Mouse (Mus musculus): ENCODE results near the gene Gm11232. TPM values are rescaled to one million over a fixed set of nuclear protein-coding genes. Genes with fewer than 3 reads are reported as not detected.

Gm11232 gene
- polyA plus RNA-seq, 1 experiment = not detected

GRCm38 (mm10) chr4:71756441-71757221 lies 1.1 kb downstream of the Gm11232 start:
- H3K4me3 ChIP-seq = no peak overlapping the region
- no peaks in the 10 kb centered on the region for H3K79me2 ChIP-seq (ENCODE audit: control insufficient read depth, insufficient read depth)
- H3K36me3 ChIP-seq (ENCODE audit: control insufficient read depth, insufficient read depth) = no peaks in the 10 kb centered on the region
- no peaks in the 10 kb centered on the region for H3K27me3 ChIP-seq (ENCODE audit: control insufficient read depth, insufficient read depth, insufficient read length)
- no peak overlapping the region for H3K4me2 ChIP-seq (ENCODE audit: low read depth)
- no peak for TF ChIP-seq MYOD1 (IDR thresholded peaks at IDR 0.05; ENCODE audit: control insufficient read depth in 1 of 3, insufficient read length in 2 of 3, low read depth in 2 of 3)
- no peak for TF ChIP-seq MAX (IDR thresholded peaks at IDR 0.05; ENCODE audit: low read depth)
- H3ac ChIP-seq (ENCODE audit: control insufficient read depth, insufficient read length) = no peak overlapping the region

GRCm38 (mm10) chr4:71745741-71746140 lies 12.0 kb downstream of the Gm11232 start:
- no peak overlapping the region for H3K4me3 ChIP-seq
- H3ac ChIP-seq (ENCODE audit: control insufficient read depth, insufficient read length) = no peak overlapping the region
- no peak overlapping the region for H3K4me2 ChIP-seq (ENCODE audit: low read depth)
- no peaks in the 10 kb centered on the region for H3K79me2 ChIP-seq (ENCODE audit: control insufficient read depth, insufficient read depth)
- no peaks in the 10 kb centered on the region for H3K36me3 ChIP-seq (ENCODE audit: control insufficient read depth, insufficient read depth)
- no peaks in the 10 kb centered on the region for H3K27me3 ChIP-seq (ENCODE audit: control insufficient read depth, insufficient read depth, insufficient read length)
- TF ChIP-seq MAX (IDR thresholded peaks at IDR 0.05; ENCODE audit: low read depth) = no peak
- TF ChIP-seq CEBPB (IDR thresholded peaks at IDR 0.05; ENCODE audit: insufficient read depth, poor library complexity, severe bottlenecking) = no peak
- no peak for TF ChIP-seq REST (IDR thresholded peaks at IDR 0.05; ENCODE audit: insufficient read depth, insufficient read length)
- no peak for TF ChIP-seq TCF3 (IDR thresholded peaks at IDR 0.05; ENCODE audit: insufficient read length, low read depth)
- TF ChIP-seq SRF (IDR thresholded peaks at IDR 0.05; ENCODE audit: control insufficient read depth, insufficient read length, low read depth) = no peak
- TF ChIP-seq MYOG (IDR thresholded peaks at IDR 0.05; ENCODE audit: control insufficient read depth in 1 of 3, insufficient read depth in 1 of 3, insufficient read length in 2 of 3, low read depth in 2 of 3) = no peak

GRCm38 (mm10) chr4:71736529-71736928 lies 21.2 kb downstream of the Gm11232 start:
- Histone ChIP-seq H3K36me3 (ENCODE audit: control insufficient read depth, insufficient read depth) (no peaks in the 10 kb centered on the region), H3K4me2 (ENCODE audit: low read depth) (no peak overlapping the region), H3K27me3 (ENCODE audit: control insufficient read depth, insufficient read depth, insufficient read length) (no peaks in the 10 kb centered on the region), H3ac (ENCODE audit: control insufficient read depth, insufficient read length) (no peak overlapping the region), H3K79me2 (ENCODE audit: control insufficient read depth, insufficient read depth) (no peaks in the 10 kb centered on the region), H3K4me3 (no peak overlapping the region)
- TF ChIP-seq REST (IDR thresholded peaks at IDR 0.05; ENCODE audit: insufficient read depth, insufficient read length) = no peak
- TF ChIP-seq POLR2AphosphoS2 (IDR thresholded peaks at IDR 0.05; ENCODE audit: insufficient read length, low read depth) = no peak
- no peak for TF ChIP-seq POLR2A (IDR thresholded peaks at IDR 0.05; ENCODE audit: insufficient read length, low read depth)
- TF ChIP-seq MYOG (IDR thresholded peaks at IDR 0.05; ENCODE audit: control insufficient read depth in 1 of 3, insufficient read depth in 1 of 3, insufficient read length in 2 of 3, low read depth in 2 of 3) = no peak

- H3K79me2 ChIP-seq (ENCODE audit: control insufficient read depth, insufficient read depth) = no peaks in the 10 kb centered on the region
- no peak overlapping the region for H3K4me3 ChIP-seq
- H3K36me3 ChIP-seq (ENCODE audit: control insufficient read depth, insufficient read depth) = no peaks in the 10 kb centered on the region
- H3K27me3 ChIP-seq (ENCODE audit: control insufficient read depth, insufficient read depth, insufficient read length) = no peaks in the 10 kb centered on the region
- no peak for TF ChIP-seq MAX (IDR thresholded peaks at IDR 0.05; ENCODE audit: low read depth)
- TF ChIP-seq TCF12 (IDR thresholded peaks at IDR 0.05; ENCODE audit: insufficient read depth, poor library complexity, severe bottlenecking) = no peak
- no peak for TF ChIP-seq POLR2AphosphoS2 (IDR thresholded peaks at IDR 0.05; ENCODE audit: insufficient read length, low read depth)
- no peak for TF ChIP-seq REST (IDR thresholded peaks at IDR 0.05; ENCODE audit: insufficient read depth, insufficient read length)
- no peak for TF ChIP-seq MYOG (IDR thresholded peaks at IDR 0.05; ENCODE audit: control insufficient read depth in 1 of 3, insufficient read depth in 1 of 3, insufficient read length in 2 of 3, low read depth in 2 of 3)
- no peak for TF ChIP-seq E2F4 (IDR thresholded peaks at IDR 0.05; ENCODE audit: insufficient read depth)
- TF ChIP-seq CEBPB (IDR thresholded peaks at IDR 0.05; ENCODE audit: insufficient read depth, poor library complexity, severe bottlenecking) = no peak
- TF ChIP-seq USF1 (IDR thresholded peaks at IDR 0.05; ENCODE audit: low read depth) = no peak
- no peak overlapping the region for H3K4me2 ChIP-seq (ENCODE audit: low read depth)
- H3ac ChIP-seq (ENCODE audit: control insufficient read depth, insufficient read length) = no peak overlapping the region
These were observed 22.5 kb downstream of the Gm11232 start for GRCm38 (mm10) chr4:71735261-71735660.

GRCm38 (mm10) chr4:71729401-71729800 lies 28.4 kb downstream of the Gm11232 start:
- no peaks in the 10 kb centered on the region for H3K27me3 ChIP-seq (ENCODE audit: control insufficient read depth, insufficient read depth, insufficient read length)
- no peaks in the 10 kb centered on the region for H3K79me2 ChIP-seq (ENCODE audit: control insufficient read depth, insufficient read depth)
- H3K36me3 ChIP-seq (ENCODE audit: control insufficient read depth, insufficient read depth) = no peaks in the 10 kb centered on the region
- H3ac ChIP-seq (ENCODE audit: control insufficient read depth, insufficient read length) = no peak overlapping the region
- TF ChIP-seq E2F4 (IDR thresholded peaks at IDR 0.05; ENCODE audit: insufficient read depth) (no peak), MYOD1 (IDR thresholded peaks at IDR 0.05; ENCODE audit: control insufficient read depth in 1 of 3, insufficient read length in 2 of 3, low read depth in 2 of 3) (no peak), USF1 (IDR thresholded peaks at IDR 0.05; ENCODE audit: low read depth) (no peak), CEBPB (IDR thresholded peaks at IDR 0.05; ENCODE audit: insufficient read depth, poor library complexity, severe bottlenecking) (no peak), POLR2A (IDR thresholded peaks at IDR 0.05; ENCODE audit: insufficient read length, low read depth) (no peak), POLR2AphosphoS2 (IDR thresholded peaks at IDR 0.05; ENCODE audit: insufficient read length, low read depth) (no peak), MYOG (IDR thresholded peaks at IDR 0.05; ENCODE audit: control insufficient read depth in 1 of 3, insufficient read depth in 1 of 3, insufficient read length in 2 of 3, low read depth in 2 of 3) (no peak), TCF12 (IDR thresholded peaks at IDR 0.05; ENCODE audit: insufficient read depth, poor library complexity, severe bottlenecking) (no peak), TCF3 (IDR thresholded peaks at IDR 0.05; ENCODE audit: insufficient read length, low read depth) (no peak), SRF (IDR thresholded peaks at IDR 0.05; ENCODE audit: control insufficient read depth, insufficient read length, low read depth) (no peak), REST (IDR thresholded peaks at IDR 0.05; ENCODE audit: insufficient read depth, insufficient read length) (no peak), MAX (IDR thresholded peaks at IDR 0.05; ENCODE audit: low read depth) (no peak)
- no peak overlapping the region for H3K4me3 ChIP-seq
- H3K4me2 ChIP-seq (ENCODE audit: low read depth) = no peak overlapping the region

All from myocyte (in vitro differentiated cells).